Mouse (Mus musculus): ENCODE data around the gene Gab1. TPM values are rescaled to one million over a fixed set of nuclear protein-coding genes. Genes with fewer than 3 reads are reported as not detected.

The Gab1 gene
- polyA plus RNA-seq, 1 experiment: 19.7 TPM

DNA sequence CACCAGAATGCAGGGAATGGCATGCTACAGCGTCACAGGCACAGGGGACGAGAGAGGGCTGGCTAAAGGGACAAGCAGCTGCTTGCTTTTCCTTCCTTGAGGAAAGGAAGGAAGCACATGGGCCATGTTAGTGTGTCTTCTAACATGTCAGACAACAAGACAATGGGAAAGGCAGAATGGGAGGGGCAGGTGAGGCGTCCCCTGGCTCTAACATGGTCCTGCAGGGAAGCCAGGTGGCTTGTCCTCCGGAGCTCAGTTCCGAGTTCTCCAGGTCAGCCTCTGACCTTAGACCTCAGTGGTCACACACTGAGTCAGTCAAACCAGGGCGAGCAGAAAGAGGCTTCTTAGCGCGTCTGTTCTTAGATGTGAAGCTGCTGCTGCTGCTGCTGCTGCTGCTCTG, 103.9 kb downstream of the Gab1 start:
- TF ChIP-seq POLR2A (IDR thresholded peaks at IDR 0.05; ENCODE audit: borderline replicate concordance, low read depth, low read length) (no peak), CTCF (IDR thresholded peaks at IDR 0.05; ENCODE audit: low read depth, low read length) (no peak)
- H3K4me3 ChIP-seq (ENCODE audit: insufficient read depth, low read length): no peak overlapping the region
- H3K27ac ChIP-seq (ENCODE audit: insufficient read depth, low read depth, low read length): no peak overlapping the region
- H3K4me1 ChIP-seq (ENCODE audit: control insufficient read depth, insufficient read depth, low read length): no peaks in the 10 kb centered on the region

DNA sequence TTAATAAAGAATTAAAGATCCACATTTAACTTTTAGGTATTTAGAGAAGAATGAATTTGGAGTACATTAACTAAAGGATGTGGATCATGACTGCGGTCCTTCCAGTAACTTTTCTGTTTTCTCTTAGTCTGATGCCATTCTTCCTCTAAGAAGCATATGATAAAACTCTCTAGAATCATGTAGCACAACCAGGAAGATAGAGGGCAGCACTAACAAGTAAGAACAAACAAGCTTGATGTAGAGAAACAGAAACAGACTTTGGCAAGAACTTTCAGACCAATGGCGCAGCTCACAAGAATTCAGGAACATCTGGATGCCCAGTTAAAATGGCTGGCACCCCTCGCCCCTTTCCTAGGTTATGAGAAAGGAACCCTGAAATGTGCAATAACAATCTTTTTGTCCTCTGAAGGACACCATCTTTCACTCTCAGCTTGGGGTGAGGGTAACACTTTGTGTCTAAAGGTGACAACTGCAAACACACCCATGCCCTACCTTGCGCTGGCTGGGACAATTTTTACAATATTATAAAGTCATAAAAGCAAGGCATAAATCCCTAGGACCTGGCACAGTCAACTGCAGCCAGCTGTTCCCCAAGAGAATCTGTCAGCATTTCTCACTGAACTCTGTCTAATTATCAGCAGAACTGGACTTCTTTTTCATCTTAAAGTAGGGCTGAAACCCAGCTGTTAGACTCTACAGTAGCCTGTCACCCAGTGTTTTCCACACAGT, 107.4 kb downstream of the Gab1 start:
- TF ChIP-seq CTCF (IDR thresholded peaks at IDR 0.05; ENCODE audit: low read depth, low read length) (no peak), POLR2A (IDR thresholded peaks at IDR 0.05; ENCODE audit: borderline replicate concordance, low read depth, low read length) (no peak)
- Histone ChIP-seq H3K4me1 (ENCODE audit: control insufficient read depth, insufficient read depth, low read length) (no peaks in the 10 kb centered on the region), H3K27ac (ENCODE audit: insufficient read depth, low read depth, low read length) (no peak overlapping the region), H3K4me3 (ENCODE audit: insufficient read depth, low read length) (no peak overlapping the region)

DNA sequence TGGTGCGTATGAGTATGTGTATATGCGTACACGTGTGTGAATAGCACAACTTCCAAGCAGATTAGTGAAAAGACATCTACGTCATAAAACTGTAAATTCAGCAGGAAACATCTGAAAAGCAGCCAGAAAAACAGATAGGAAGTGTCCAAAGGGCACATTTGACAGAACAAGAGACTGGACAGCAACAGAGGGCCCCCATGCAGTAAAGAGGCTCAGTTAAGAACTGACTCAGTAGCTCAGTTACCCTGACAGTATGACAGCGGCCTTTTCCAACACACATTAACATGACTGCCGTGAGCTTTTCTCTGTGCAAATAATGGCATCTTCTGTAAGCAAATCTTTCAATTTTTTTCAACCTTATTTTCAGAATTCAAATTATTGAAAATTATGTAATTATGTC, 111.9 kb downstream of the Gab1 start:
- TF ChIP-seq POLR2A (IDR thresholded peaks at IDR 0.05; ENCODE audit: borderline replicate concordance, low read depth, low read length) (no peak), CTCF (IDR thresholded peaks at IDR 0.05; ENCODE audit: low read depth, low read length) (no peak)
- Histone ChIP-seq H3K4me3 (ENCODE audit: insufficient read depth, low read length) (no peak overlapping the region), H3K27ac (ENCODE audit: insufficient read depth, low read depth, low read length) (no peak overlapping the region), H3K4me1 (ENCODE audit: control insufficient read depth, insufficient read depth, low read length) (no peaks in the 10 kb centered on the region)

DNA sequence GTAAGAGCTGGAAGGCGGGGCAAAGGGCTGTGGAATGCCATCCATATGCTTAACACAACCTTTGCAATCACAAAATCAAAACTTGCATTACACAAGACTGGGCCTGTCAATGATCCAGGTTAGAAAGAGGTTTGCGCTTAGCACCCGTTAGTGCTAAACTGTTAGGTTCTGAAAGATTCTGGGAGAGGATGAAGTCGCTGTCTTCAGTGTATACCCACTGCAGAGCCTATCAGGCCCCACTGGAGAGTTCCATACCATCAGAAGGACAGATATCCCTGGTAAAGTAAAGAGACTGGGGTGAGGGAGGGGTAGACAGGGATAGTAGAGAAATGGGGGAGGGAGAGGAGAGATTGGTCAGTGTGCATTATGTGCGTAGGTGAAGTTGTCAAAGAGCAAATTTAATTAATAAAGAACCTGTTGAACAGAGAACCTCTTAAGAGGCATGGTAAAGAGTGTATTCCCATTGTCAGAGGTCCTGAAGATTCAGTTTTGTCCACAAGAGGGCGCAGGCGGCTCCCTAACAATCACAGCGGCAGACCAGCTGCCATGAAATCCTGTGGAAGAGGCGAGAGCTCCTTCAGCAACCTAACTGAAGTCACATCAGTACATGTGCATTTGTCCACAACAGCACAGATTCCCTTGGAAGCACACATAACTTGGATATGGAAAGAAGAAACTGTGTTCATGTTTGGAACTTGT, 127.2 kb downstream of the Gab1 start:
- H3K27ac ChIP-seq (ENCODE audit: insufficient read depth, low read depth, low read length): no peak overlapping the region
- no peak overlapping the region for H3K4me3 ChIP-seq (ENCODE audit: insufficient read depth, low read length)
- H3K4me1 ChIP-seq (ENCODE audit: control insufficient read depth, insufficient read depth, low read length): peaks cover 5% of the 10 kb centered on the region; the same call in 1 of the 2 replicates
- peak; percentile 64; the same call in 1 of the 2 replicates for TF ChIP-seq CTCF (IDR thresholded peaks at IDR 0.05; ENCODE audit: low read depth, low read length)
- no peak for TF ChIP-seq POLR2A (IDR thresholded peaks at IDR 0.05; ENCODE audit: borderline replicate concordance, low read depth, low read length)

DNA sequence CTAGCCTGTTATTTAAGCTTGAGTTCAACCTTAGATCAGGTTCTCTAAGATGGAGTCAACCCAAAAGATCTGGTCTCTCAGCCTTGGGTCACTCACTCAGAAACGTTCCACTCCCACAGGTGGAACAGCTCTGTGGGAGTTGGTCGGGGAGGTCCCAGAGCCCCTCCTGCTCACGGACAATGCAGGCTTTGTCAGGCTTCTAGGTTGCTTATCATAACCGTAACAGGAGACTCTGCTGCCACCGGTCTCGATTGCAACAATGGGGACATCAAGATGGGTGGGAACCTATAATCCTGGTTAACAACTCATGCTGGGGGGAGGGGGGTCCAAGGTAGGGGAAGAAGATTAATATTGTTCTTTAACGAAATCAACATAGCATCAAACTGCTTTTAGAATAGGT, 127.9 kb downstream of the Gab1 start:
- Histone ChIP-seq H3K4me1 (ENCODE audit: control insufficient read depth, insufficient read depth, low read length) (peaks cover 5% of the 10 kb centered on the region; the same call in 1 of the 2 replicates), H3K4me3 (ENCODE audit: insufficient read depth, low read length) (no peak overlapping the region), H3K27ac (ENCODE audit: insufficient read depth, low read depth, low read length) (no peak overlapping the region)
- no peak for TF ChIP-seq CTCF (IDR thresholded peaks at IDR 0.05; ENCODE audit: low read depth, low read length)
- TF ChIP-seq POLR2A (IDR thresholded peaks at IDR 0.05; ENCODE audit: borderline replicate concordance, low read depth, low read length): no peak

DNA sequence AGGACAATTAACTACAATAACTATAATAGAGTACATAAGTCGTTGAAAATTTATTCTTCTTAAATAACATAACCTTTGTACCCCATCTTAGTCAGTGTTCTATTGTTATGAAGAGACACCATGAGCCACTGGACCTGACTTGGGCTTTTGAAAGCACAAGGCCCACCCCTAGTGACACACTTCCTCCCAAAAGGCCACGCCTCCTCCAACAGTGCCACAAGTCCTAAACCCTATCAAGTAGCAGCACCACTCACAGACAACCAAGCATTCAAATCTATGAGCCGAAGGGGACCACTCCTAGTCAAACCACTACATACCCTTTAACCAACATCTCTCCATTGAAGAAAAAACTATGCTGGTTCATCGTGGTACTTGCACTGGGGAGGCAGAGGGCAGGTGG, 131.2 kb downstream of the Gab1 start:
- peaks cover 5% of the 10 kb centered on the region; the same call in 1 of the 2 replicates for H3K4me1 ChIP-seq (ENCODE audit: control insufficient read depth, insufficient read depth, low read length)
- TF ChIP-seq POLR2A (IDR thresholded peaks at IDR 0.05; ENCODE audit: borderline replicate concordance, low read depth, low read length) (no peak), CTCF (IDR thresholded peaks at IDR 0.05; ENCODE audit: low read depth, low read length) (no peak)
- no peak overlapping the region for H3K27ac ChIP-seq (ENCODE audit: insufficient read depth, low read depth, low read length)
- H3K4me3 ChIP-seq (ENCODE audit: insufficient read depth, low read length): no peak overlapping the region

DNA sequence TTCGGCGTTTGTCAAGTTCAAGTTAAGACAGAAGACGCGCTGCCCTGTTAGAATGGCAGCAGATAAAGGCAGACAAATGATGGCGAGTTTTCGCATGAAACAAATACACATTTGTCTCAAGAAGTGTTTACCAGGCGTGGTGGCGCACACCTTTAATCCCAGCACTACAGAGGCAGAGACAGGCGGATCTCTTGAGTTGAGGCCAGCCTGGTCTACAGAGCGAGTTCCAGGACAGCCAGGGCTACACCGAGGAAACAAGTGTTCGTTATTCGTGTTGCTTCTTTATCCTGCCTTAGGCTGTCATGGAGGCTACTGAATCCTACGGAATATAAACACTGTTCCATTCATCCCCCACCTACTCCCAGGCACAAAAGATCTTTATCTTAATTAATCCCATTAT, 140.4 kb downstream of the Gab1 start:
- H3K4me1 ChIP-seq (ENCODE audit: control insufficient read depth, insufficient read depth, low read length): peaks cover 15% of the 10 kb centered on the region
- TF ChIP-seq CTCF (IDR thresholded peaks at IDR 0.05; ENCODE audit: low read depth, low read length) (no peak), POLR2A (IDR thresholded peaks at IDR 0.05; ENCODE audit: borderline replicate concordance, low read depth, low read length) (no peak)

DNA sequence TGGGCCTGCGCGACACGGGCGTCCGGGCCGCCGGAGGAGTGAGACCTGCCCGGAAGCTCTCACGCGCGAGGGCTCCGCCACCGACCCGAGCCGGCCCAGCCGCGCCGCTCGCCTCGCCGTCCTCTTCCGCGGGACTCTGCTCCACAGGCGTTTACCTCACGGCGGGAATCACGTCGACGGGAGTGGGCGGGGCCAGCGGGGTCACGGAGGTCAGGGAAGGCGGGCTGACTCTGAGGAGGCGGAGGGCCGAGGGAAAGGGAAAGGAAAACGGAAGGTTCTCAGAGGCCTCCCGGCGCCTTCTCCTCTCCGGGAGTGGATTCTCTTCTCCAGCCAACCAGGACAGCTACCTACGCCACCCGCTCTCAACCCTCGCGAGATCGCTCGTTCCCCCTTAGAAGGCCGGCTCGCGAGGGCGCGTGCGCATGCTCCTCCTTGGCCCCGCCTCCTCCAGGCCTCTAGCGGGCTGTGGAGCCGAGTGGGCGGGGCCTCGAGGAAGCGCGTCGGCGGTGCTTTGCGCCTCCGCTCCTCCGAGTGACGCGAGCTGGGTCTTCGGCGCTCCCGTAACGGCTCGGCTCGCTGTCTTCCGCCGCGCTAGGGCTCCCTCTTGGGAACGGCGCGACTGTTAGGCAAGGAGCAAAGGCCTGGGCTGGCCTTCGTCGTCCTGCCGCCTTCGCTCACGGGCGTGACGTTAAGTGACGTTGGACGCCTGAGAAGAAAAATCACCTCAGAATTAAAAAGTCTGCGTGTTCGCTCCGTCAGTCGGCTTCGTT, 141.0 kb downstream of the Gab1 start, which contains the start of gene Smarca5:
TSS of gene Smarca5 (minus strand) at position 343 of the 770 bp plus-strand sequence.
- Histone ChIP-seq H3K27ac (ENCODE audit: insufficient read depth, low read depth, low read length) (peak within 1 kb of the TSS; percentile 88), H3K4me3 (ENCODE audit: insufficient read depth, low read length) (peak within 1 kb of the TSS; percentile 99), H3K4me1 (ENCODE audit: control insufficient read depth, insufficient read depth, low read length) (peaks cover 15% of the 10 kb centered on the region)

More for the DNA sequence above, 140.4 kb downstream of the Gab1 start:
- peak overlapping the region; percentile 88 for H3K27ac ChIP-seq (ENCODE audit: insufficient read depth, low read depth, low read length)
- H3K4me3 ChIP-seq (ENCODE audit: insufficient read depth, low read length): peak overlapping the region; percentile 99

DNA sequence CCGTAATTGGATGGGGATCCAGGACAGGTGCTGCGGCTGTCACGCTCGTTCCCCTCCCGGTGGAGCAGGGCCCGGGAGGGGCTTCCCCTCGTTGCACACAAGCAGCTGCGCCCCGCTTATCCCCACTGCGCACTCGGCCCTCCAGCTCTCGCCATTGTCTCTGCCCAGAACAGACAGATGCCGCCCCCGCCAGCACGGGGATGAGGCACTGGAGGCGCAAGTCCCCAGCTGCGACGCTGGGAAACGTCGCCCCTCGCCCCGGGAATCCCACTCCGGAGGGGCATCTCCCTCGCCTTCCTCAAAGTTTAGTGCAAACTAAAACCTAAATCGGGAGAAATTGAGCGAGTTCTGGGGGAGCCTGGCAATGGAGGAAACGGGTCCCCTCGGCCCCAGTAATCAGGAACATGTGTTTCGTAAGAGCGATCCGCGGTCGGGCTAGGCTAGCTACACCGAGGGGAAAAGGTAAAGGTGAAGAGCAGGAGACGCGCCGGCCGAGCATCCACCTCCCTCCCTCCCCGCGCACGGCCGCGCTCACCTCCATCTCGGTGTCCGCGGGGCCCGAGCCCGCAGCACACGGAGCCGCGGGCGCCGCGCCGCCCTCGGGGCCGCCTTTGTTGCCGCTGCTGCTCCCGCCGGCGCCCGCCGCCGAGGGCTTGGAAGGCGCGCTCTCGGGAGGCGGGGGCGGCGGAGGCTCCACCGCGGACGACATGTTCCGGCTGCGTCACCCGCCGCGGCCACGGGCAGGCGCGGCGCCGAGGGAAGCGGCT, 141.7 kb downstream of the Gab1 start:
- Histone ChIP-seq H3K4me3 (ENCODE audit: insufficient read depth, low read length) (peak overlapping the region; percentile 99), H3K27ac (ENCODE audit: insufficient read depth, low read depth, low read length) (peak overlapping the region; percentile 87), H3K4me1 (ENCODE audit: control insufficient read depth, insufficient read depth, low read length) (peaks cover 12% of the 10 kb centered on the region)
- TF ChIP-seq POLR2A (IDR thresholded peaks at IDR 0.05; ENCODE audit: borderline replicate concordance, low read depth, low read length) (no peak), CTCF (IDR thresholded peaks at IDR 0.05; ENCODE audit: low read depth, low read length) (no peak)

Data from bone marrow macrophage, adult 2 months (primary cell).